Mouse (Mus musculus): ENCODE results near the gene Acyp2. TPM values are rescaled to one million over a fixed set of nuclear protein-coding genes. Genes with fewer than 3 reads are reported as not detected.
"Not testable (repeated sequence)": the region's sequence is repeated elsewhere in the genome, so short reads cannot be mapped to it uniquely, and the experiment has no call there.

Acyp2 gene
- 100 to 1,000 TPM; 105 to 111 TPM for total RNA-seq (2021)
- long read RNA-seq, experiment 1, transcript Acyp2-201 (4 exons, 863 nt) = major isoform, 12 of 44 reads
- long read RNA-seq, experiment 1, partial matches to known transcripts = 31 of 44 reads
- long read RNA-seq, experiment 1, other reads (novel, unspliced or antisense) = 1 of 44 reads
- long read RNA-seq, experiment 2, transcript Acyp2-201 (4 exons, 863 nt) = major isoform, 11 of 51 reads
- long read RNA-seq, experiment 2, partial matches to known transcripts = 36 of 51 reads
- long read RNA-seq, experiment 2, other reads (novel, unspliced or antisense) = 4 of 51 reads

DNA sequence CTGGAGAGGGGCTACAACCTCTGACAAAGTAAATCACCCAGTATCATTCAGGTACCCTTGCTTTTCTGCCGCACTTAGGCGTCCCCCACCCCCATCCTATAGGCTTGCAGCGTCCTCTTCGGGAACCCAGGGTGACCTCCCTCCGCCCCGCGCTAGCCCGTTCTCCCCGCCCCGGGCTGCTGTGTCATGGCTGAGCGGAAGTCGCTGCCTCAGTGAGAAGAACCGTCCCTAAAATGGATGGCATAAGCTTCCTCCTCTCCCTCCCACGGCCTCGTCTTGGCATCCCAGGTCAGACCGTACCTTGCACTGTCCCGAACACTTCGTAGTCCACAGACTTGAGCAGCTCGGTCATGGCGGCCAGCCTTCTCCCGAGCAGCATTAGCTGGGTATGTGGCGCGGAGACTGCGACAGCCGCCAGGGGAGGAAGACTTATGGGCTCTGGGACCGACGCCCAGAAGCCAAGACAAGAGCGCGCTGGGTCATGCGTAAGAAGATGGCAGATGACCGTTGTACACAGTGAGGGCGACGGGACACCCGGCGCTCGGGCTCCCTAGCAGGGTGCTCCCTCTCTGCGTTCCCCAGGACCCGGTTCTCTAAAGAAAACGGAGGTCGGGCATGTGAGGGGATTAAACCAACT, at the start of gene Acyp2:
TSS of gene Acyp2 (minus strand) at position 587 of the 637 bp plus-strand sequence.
- DNase-seq = peak; percentile 86

DNA sequence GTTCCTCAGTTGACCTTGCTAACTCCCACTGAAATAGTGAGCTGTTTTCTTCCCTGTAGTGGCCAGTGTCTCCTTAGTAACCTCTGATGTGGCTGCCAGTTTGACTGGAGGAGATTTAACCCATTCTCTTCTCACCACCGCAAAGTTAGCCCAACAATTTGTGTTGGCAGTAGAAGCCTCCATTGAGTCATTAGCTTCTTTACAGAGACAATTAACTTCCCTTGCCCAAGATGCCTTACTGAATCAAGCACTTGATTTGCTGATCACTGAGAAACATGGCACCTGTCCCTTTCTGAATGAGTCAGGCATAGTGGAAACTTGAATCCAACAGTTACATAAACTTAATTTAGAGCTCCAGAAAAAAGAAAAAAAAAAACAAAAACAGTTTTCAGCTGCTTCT, 40.0 kb upstream of the Acyp2 start:
- peak; percentile 9 for DNase-seq

DNA sequence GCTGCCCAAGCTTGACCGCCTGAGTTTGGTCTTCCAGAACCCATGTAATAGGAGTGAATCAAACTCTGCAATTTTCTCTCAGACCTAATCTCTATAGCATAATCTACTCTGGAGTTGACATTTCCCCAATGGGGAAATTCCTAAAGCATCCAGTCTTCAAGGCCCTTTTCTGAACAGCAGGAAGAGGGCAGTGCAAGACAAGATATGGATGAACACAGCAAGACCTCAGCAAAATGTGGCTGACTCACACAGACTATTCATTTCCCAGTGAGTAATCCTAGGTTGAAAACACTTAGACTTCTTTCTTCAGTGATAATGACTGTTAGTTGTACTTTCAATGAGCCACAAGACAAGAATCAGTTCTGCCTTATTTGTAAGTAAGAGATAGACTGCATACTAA, 26.7 kb upstream of the Acyp2 start:
- DNase-seq = no peak

DNA sequence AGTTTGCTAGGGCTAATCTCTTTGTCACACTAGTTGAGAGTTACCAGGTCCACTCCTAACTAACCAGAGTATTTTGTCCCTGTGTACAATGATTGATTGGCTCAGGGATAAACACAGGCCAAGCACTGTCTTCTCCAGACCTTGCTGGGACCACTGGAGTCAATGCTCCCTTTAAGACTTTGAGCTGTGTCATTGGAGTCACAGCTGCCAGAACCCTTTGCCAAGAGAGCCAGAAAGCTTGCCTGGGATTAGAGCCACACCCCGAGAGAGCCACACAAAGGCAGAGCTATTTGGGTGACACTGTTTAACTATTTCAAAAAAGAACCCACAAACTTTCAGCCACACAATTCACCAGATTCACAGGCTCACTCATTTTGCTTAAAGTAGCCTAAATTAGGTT, 23.3 kb upstream of the Acyp2 start:
- peak; percentile 49 for DNase-seq

- no peak for DNase-seq
Observed at GRCm38 (mm10) chr11:30663001-30663400, 13.6 kb upstream of the Acyp2 start.

GRCm38 (mm10) chr11:30662591-30662990, 13.2 kb upstream of the Acyp2 start:
- no peak for DNase-seq

- no peak for DNase-seq
Observed at GRCm38 (mm10) chr11:30657069-30657468, 7.7 kb upstream of the Acyp2 start.

DNA sequence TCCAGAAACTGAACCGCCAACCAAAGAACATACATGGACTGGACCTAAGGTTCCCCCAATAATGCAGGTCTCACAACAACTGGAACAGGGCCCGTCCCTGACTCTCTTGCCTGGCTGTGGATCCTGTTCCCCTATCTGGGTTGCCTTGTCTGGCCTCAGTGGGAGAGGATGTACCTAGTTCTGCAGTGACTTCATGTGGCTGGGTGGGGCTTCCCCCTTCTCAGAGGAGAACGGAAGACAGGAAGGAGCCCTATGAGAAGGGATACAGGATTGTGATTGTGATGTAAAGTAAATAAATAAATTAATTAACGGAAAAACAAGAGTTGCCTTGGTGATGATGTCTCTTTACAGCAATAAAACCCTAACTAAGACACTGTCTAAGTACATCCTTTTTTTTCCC, 6.7 kb upstream of the Acyp2 start:
- DNase-seq = no peak

DNA sequence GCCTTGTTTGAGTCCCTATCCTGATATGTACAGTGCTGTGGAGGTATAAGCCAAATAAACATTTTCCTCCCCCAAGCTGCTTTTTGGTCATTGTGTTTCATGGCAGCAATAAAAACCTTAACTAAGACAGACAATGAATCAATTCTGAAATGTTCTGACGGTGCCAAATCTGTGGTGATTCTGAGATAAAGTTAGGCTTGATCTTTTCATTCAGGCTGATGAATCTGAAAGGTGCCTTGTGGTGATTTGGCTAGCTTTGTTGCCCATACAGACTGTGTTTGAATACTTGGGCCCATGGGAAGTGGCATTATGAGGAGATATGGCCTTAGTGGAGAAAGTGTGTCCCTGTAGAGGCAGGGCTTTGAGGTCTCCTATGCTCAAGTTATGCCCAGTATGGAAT, 1.0 kb upstream of the Acyp2 start:
- no peak for DNase-seq

GRCm38 (mm10) chr11:30635674-30636073, 13.7 kb downstream of the Acyp2 start:
- DNase-seq = no peak

- no peak for DNase-seq
Observed at GRCm38 (mm10) chr11:30630514-30630913, 18.9 kb downstream of the Acyp2 start.

GRCm38 (mm10) chr11:30623218-30623617, 26.2 kb downstream of the Acyp2 start:
- no peak for DNase-seq

DNA sequence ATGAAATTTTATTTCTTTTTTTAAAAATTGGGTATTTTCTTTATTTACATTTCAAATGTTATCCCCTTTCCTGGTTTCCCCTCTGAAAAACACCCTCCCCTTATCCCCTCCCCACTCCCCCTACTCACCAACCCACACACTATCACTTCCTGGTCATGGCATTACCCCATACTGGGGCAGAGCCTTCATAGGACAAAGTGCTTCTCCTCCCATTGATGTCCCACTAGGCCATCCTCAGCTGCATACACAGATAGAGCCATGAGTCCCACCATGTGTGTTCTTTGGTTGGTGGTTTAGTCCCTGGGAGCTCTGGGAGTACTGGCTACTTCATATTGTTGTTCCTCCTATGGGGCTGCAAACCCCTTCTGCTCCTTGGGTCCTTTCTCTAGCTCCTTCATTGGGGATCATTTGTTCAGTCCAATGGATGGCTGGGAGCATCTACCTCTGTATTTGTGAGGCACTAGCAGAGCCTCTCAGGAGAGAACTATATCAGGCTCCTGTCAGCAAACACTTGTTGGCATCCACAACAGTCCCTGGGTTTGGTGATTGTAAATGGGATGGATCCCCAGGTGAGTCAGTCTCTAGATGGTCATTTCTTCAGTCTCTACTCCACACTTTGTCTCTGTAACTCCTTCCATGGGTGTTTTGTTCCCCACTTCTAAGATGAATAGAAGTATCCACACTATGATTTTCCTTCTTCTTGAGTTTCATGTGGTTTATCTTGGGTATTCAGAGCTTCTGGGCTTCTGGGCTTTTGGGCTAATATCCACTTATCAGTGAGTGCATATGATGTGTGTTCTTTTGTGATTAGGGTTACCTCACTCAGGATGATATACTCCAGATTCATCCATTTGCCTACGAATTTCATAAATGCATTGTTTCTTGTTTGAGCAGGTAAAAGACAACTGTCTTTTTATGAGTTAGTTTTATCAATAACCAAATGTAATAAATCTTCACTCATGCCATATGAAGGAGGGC, 27.7 kb downstream of the Acyp2 start:
- DNase-seq = not testable (repeated sequence)

DNA sequence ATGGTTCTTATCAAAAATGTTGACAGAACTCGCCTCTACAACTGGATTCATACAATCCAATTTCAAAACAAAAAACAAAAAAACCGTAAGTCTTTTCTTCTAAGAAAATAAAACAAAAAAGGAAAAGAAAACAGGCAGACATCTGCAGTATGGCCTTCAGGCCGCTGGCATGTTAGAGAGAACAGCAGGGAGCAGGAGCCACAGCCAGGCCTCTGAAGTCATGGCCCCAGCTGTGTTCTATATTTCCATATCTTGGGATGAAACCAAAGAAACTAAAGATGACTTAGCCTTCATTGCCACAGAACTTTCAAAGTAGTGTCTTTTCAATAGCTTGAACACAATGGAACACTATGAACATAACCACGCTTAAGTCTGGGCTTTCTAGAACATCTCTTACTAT, 31.2 kb downstream of the Acyp2 start:
- no peak for DNase-seq

GRCm38 (mm10) chr11:30617571-30618097, 31.8 kb downstream of the Acyp2 start:
- no peak for DNase-seq

DNA sequence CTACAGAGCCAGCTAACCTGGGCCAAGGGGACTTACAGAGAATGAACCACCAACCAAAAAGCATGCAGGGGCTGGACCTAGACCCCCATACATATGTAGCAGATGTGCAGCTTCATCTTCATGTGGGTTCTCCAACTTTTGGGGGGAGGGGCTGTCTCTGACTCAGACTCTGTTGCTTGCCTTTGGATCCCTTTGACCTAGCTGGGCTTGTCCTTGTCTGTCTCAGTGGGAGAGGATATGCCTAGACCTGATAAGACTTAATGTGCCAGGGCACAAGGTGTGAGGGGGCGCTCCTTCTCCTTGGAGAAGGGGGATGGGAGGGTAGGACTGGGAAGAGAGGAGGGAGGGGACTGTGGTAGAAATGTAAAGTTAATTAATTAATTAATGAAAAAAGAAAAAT, 33.4 kb downstream of the Acyp2 start:
- no peak for DNase-seq

- DNase-seq = no peak
Observed at GRCm38 (mm10) chr11:30613916-30614546, 35.4 kb downstream of the Acyp2 start.

- no peak for DNase-seq
Observed at GRCm38 (mm10) chr11:30612699-30613098, 36.7 kb downstream of the Acyp2 start.

- no peak for DNase-seq
Observed at GRCm38 (mm10) chr11:30609247-30609646, 40.1 kb downstream of the Acyp2 start.

- DNase-seq = no peak
Observed at GRCm38 (mm10) chr11:30607587-30608518, 41.5 kb downstream of the Acyp2 start.

- no peak for DNase-seq
Observed at GRCm38 (mm10) chr11:30597259-30597658, 52.1 kb downstream of the Acyp2 start.
